Mouse (Mus musculus) hematopoietic multipotent progenitor cell, adult 10-12 weeks (in vitro differentiated cells): ENCODE measurements around the gene Egfr. TPM values are rescaled to one million over a fixed set of nuclear protein-coding genes. Genes with fewer than 3 reads are reported as not detected.

Source experiments
- polyA plus RNA-seq: library from polyadenylated mRNA; stranded (reverse); fragments of >175 nt; gene quantifications from 2 replicates; pipeline ENCODE4 v1.2.3, GENCODE M21; 2012; ENCODE audit warnings: low replicate concordance

Gene Egfr
- polyA plus RNA-seq = 0.43 and 2.0 TPM in 2 replicates

DNA sequence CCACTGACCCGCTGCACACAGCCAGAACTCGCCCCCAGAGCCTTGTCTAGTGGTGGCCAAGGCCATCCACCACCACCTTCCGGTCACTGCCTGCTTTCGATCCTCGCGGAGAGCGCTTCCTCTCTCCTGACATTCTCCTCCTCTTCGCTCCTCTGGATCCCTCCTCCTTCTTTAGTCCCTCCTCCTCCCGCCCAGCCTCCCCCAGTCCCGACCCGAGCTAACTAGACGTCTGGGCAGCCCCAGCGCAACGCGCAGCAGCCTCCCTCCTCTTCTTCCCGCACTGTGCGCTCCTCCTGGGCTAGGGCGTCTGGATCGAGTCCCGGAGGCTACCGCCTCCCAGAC lies at the start of gene Egfr:
TSS of gene Egfr (plus strand) at position 197 of the 342 bp plus-strand sequence.

DNA sequence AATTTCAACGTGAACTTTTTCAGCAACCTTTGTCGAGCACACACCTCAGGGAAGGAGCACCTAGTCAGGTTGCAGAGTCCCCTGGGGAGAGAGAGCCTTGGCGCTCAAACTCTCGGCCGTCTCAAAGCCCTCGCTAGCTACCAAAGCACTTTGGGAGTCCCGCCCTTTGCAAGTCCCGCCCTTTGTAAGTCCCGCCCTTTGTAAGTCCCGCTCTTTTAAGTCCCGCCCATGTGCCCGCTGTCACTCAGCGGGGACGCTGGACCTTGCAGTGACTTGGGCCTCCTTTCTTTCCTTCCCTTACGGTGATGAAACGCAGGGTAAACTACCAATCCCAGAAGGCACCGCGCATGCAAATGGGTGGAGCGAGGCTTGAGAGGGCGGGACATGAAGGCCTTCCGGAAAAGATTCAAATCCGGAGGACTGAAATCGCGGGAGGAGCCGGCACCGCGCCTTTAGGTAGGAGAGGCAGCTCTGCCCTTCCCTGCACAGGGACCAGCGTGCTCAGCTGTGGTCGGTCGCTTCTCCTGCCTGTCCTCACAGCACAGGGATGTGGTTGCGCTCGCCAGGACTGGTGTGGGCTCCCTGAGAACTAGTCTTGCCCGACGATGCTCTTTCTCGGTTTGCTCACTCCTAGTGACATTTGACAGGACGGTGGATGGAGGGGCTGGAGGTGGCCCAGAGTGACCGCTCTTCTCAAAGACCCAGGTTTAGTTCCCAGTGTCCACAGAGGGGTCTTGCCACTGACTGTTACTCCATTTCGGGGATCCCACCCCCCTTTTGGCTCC lies 199.2 kb downstream of the Egfr start, which contains the start of gene Fbxo48:
TSS of gene Fbxo48 (plus strand) at position 400 of the 785 bp plus-strand sequence.

Other genes with a start within 250 kb of the Egfr start
- gene Sec61g, start 243.7 kb upstream of the Egfr start, polyA plus RNA-seq = 0.62 and 10.7 TPM in 2 replicates
- gene Fbxo48, start 199.2 kb downstream of the Egfr start, polyA plus RNA-seq = 0.24 and 0.55 TPM in 2 replicates